Mouse (Mus musculus): Measurements from ENCODE around the gene Lrrc7.

- TF ChIP-seq MAFK (IDR thresholded peaks at IDR 0.05; ENCODE audit: insufficient read depth, low read depth, low read length) (no peak; the same call in 1 of the 2 replicates), ZNF384 (IDR thresholded peaks at IDR 0.05; ENCODE audit: low read depth, low read length) (no peak), ZC3H11A (IDR thresholded peaks at IDR 0.05; ENCODE audit: borderline replicate concordance, low read depth, low read length) (no peak)
These were observed 33.5 kb downstream of the Lrrc7 start for GRCm38 (mm10) chr3:158528471-158528870.
